Mouse (Mus musculus): Measurements from ENCODE around the gene Rbl1. TPM values are rescaled to one million over a fixed set of nuclear protein-coding genes. Genes with fewer than 3 reads are reported as not detected.

Rbl1 gene
- polyA plus RNA-seq, 1 experiment from 2014 or later: 36.2 TPM

DNA sequence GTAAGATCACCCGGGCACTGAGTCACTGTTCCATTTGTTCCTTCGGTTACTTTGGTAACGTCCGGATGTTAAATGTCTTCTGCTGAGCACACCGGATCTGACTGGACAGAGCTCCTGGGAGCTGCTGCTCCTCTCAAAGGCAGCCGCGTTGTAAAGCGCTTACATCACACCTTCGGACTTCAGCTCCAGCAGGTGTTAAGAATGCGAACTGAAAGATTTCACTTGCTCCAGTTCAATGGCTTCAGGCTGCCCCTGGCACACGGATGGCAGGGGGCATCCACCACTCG, 104.1 kb downstream of the Rbl1 start:
- WGBS: 92% methylated on average over 12 of the region's 12 CpGs
- Histone ChIP-seq H3K27me3 (no peaks in the 10 kb centered on the region), H3K27ac (no peak overlapping the region), H3K9me3 (no peaks in the 10 kb centered on the region), H3K36me3 (replicated peaks) (peaks cover 46% of the 10 kb centered on the region), H3K9ac (no peak overlapping the region), H3K4me1 (no peaks in the 10 kb centered on the region), H3K4me3 (replicated peaks) (no peak overlapping the region), H3K4me2 (no peak overlapping the region)
- no peak for ATAC-seq (ENCODE audit: low FRiP score)

- no peak overlapping the region for H3K9ac ChIP-seq
- no peak overlapping the region for H3K4me2 ChIP-seq
- no peak for ATAC-seq (ENCODE audit: low FRiP score)
- H3K27me3 ChIP-seq: no peaks in the 10 kb centered on the region
- H3K4me3 ChIP-seq (replicated peaks): no peak overlapping the region
- no peaks in the 10 kb centered on the region for H3K4me1 ChIP-seq
- WGBS: 79% methylated on average over 12 of the region's 12 CpGs
- no peak overlapping the region for H3K27ac ChIP-seq
- peaks cover 41% of the 10 kb centered on the region for H3K36me3 ChIP-seq (replicated peaks)
- no peaks in the 10 kb centered on the region for H3K9me3 ChIP-seq
These were observed 104.6 kb downstream of the Rbl1 start for GRCm38 (mm10) chr2:157099532-157100318.

Other genes starting within 250 kb of the Rbl1 start
- 50.5 and 54.0 TPM in 2 replicates for gene Ndrg3, start 212.5 kb downstream of the Rbl1 start, polyA plus RNA-seq (2016; fragmentation: Nextera tagmentation; extraction: Ambion mirVana)
- 53.4 and 53.7 TPM in 2 replicates for gene Dsn1, start 197.4 kb downstream of the Rbl1 start, polyA plus RNA-seq (2016; fragmentation: Nextera tagmentation; extraction: Ambion mirVana)
- 6.0 and 7.4 TPM in 2 replicates for gene Soga1, start 125.3 kb downstream of the Rbl1 start, polyA plus RNA-seq (2016; fragmentation: Nextera tagmentation; extraction: Ambion mirVana)
- gene Tldc2, start 117.5 kb downstream of the Rbl1 start, polyA plus RNA-seq (2016; fragmentation: Nextera tagmentation; extraction: Ambion mirVana): not detected in 2 replicates
- gene Samhd1, start 69.3 kb downstream of the Rbl1 start, polyA plus RNA-seq (2016; fragmentation: Nextera tagmentation; extraction: Ambion mirVana): 20.7 and 22.6 TPM in 2 replicates
- gene Rpn2, start 74.5 kb upstream of the Rbl1 start, polyA plus RNA-seq (2016; fragmentation: Nextera tagmentation; extraction: Ambion mirVana): 217 and 221 TPM in 2 replicates
- gene Mroh8, start 75.0 kb upstream of the Rbl1 start, polyA plus RNA-seq (2016; fragmentation: Nextera tagmentation; extraction: Ambion mirVana): 0.67 and 0.88 TPM in 2 replicates
- gene Ghrh, start 143.0 kb upstream of the Rbl1 start, polyA plus RNA-seq (2016; fragmentation: Nextera tagmentation; extraction: Ambion mirVana): 1.00 and 2.2 TPM in 2 replicates
- gene Manbal, start 163.1 kb upstream of the Rbl1 start, polyA plus RNA-seq (2016; fragmentation: Nextera tagmentation; extraction: Ambion mirVana): 68.8 and 69.4 TPM in 2 replicates
- 35.1 and 38.0 TPM in 2 replicates for gene Src, start 213.9 kb upstream of the Rbl1 start, polyA plus RNA-seq (2016; fragmentation: Nextera tagmentation; extraction: Ambion mirVana)